Mouse (Mus musculus): ENCODE results near the gene Epor. TPM values are rescaled to one million over a fixed set of nuclear protein-coding genes. Genes with fewer than 3 reads are reported as not detected.

Epor gene
- polyA plus RNA-seq, 1 experiment from 2014 or later, result 3.8 TPM

Other genes starting within 250 kb of the Epor start
- gene Ldlr, start 240.0 kb downstream of the Epor start, polyA plus RNA-seq (2014; fragmentation: Nextera tagmentation; extraction: Ambion mirVana), result 14.7 and 15.0 TPM in 2 replicates
- gene Spc24, start 203.2 kb downstream of the Epor start, polyA plus RNA-seq (2014; fragmentation: Nextera tagmentation; extraction: Ambion mirVana), result 126 and 132 TPM in 2 replicates
- gene Kank2, start 164.8 kb downstream of the Epor start, polyA plus RNA-seq (2014; fragmentation: Nextera tagmentation; extraction: Ambion mirVana), result 6.1 and 7.6 TPM in 2 replicates
- 0.25 TPM in 1 of 2 replicates, not detected in the other for gene Angptl8, start 128.0 kb downstream of the Epor start, polyA plus RNA-seq (2014; fragmentation: Nextera tagmentation; extraction: Ambion mirVana)
- 15.6 and 17.8 TPM in 2 replicates for gene Dock6, start 110.9 kb downstream of the Epor start, polyA plus RNA-seq (2014; fragmentation: Nextera tagmentation; extraction: Ambion mirVana)
- gene Rab3d, start 45.3 kb downstream of the Epor start, polyA plus RNA-seq (2014; fragmentation: Nextera tagmentation; extraction: Ambion mirVana), result 4.8 and 6.1 TPM in 2 replicates
- gene Ccdc159, start 36.0 kb downstream of the Epor start, polyA plus RNA-seq (2014; fragmentation: Nextera tagmentation; extraction: Ambion mirVana), result 2.5 and 3.1 TPM in 2 replicates
- gene Tmem205, start 36.0 kb downstream of the Epor start, polyA plus RNA-seq (2014; fragmentation: Nextera tagmentation; extraction: Ambion mirVana), result 28.5 and 33.8 TPM in 2 replicates
- gene Plppr2, start 26.5 kb downstream of the Epor start, polyA plus RNA-seq (2014; fragmentation: Nextera tagmentation; extraction: Ambion mirVana), result 6.9 and 9.5 TPM in 2 replicates
- 17.2 and 17.4 TPM in 2 replicates for gene Swsap1, start 7.8 kb downstream of the Epor start, polyA plus RNA-seq (2014; fragmentation: Nextera tagmentation; extraction: Ambion mirVana)
- gene Rgl3, start 25.9 kb upstream of the Epor start, polyA plus RNA-seq (2014; fragmentation: Nextera tagmentation; extraction: Ambion mirVana), result 1.0 and 1.3 TPM in 2 replicates
- 2.6 and 2.9 TPM in 2 replicates for gene Ccdc151, start 39.1 kb upstream of the Epor start, polyA plus RNA-seq (2014; fragmentation: Nextera tagmentation; extraction: Ambion mirVana)
- gene Prkcsh, start 39.3 kb upstream of the Epor start, polyA plus RNA-seq (2014; fragmentation: Nextera tagmentation; extraction: Ambion mirVana), result 79.9 and 88.1 TPM in 2 replicates
- 11.2 and 13.7 TPM in 2 replicates for gene Elavl3, start 88.5 kb upstream of the Epor start, polyA plus RNA-seq (2014; fragmentation: Nextera tagmentation; extraction: Ambion mirVana)
- not detected in 2 replicates for gene Gm49318, start 107.8 kb upstream of the Epor start, polyA plus RNA-seq (2014; fragmentation: Nextera tagmentation; extraction: Ambion mirVana)
- 5.5 and 7.1 TPM in 2 replicates for gene Zfp653, start 107.9 kb upstream of the Epor start, polyA plus RNA-seq (2014; fragmentation: Nextera tagmentation; extraction: Ambion mirVana)
- 25.2 and 26.6 TPM in 2 replicates for gene Ecsit, start 121.9 kb upstream of the Epor start, polyA plus RNA-seq (2014; fragmentation: Nextera tagmentation; extraction: Ambion mirVana)
- 1.4 and 4.0 TPM in 2 replicates for gene Cnn1, start 135.7 kb upstream of the Epor start, polyA plus RNA-seq (2014; fragmentation: Nextera tagmentation; extraction: Ambion mirVana)
- gene Elof1, start 153.7 kb upstream of the Epor start, polyA plus RNA-seq (2014; fragmentation: Nextera tagmentation; extraction: Ambion mirVana), result 210 and 215 TPM in 2 replicates
- gene Acp5, start 172.2 kb upstream of the Epor start, polyA plus RNA-seq (2014; fragmentation: Nextera tagmentation; extraction: Ambion mirVana), result 14.3 and 15.7 TPM in 2 replicates
- 52.7 and 58.2 TPM in 2 replicates for gene Pigyl, start 193.3 kb upstream of the Epor start, polyA plus RNA-seq (2014; fragmentation: Nextera tagmentation; extraction: Ambion mirVana)
- 0.10 and 0.11 TPM in 2 replicates for gene Zfp872, start 224.6 kb upstream of the Epor start, polyA plus RNA-seq (2014; fragmentation: Nextera tagmentation; extraction: Ambion mirVana)